Mouse (Mus musculus): ENCODE results near the gene Prr29. TPM values are rescaled to one million over a fixed set of nuclear protein-coding genes. Genes with fewer than 3 reads are reported as not detected.
"Not testable (repeated sequence)": the region's sequence is repeated elsewhere in the genome, so short reads cannot be mapped to it uniquely, and the experiment has no call there.

The Prr29 gene
- polyA plus RNA-seq, 1 experiment from 2014 or later, result not detected

DNA sequence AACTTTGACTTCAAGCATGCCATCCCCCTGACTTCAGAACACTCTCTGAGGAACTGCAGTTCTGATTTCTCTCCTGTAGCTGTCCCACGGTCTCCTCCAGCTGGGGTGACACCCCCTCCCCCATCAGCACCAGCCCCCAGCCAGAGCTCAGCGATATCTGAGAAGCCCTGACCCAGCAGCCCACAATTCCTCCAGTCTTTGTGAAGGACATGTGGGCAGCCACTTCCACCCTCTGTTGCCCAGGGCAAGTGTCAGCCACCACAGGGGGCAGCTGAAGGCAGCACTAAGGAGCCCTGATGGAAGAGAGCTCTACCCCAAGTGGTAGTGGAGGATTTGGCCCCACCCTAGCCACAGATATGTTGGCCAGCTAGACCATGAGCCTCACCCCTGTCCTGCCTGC lies 31.2 kb upstream of the Prr29 start:
- Histone ChIP-seq H3K27me3 (replicated peaks) (0 out of 2 replicates have a peak, but pooled peaks cover 5% of the 10 kb centered on the region), H3K4me3 (no peak overlapping the region), H3K27ac (ENCODE audit: poor library complexity, severe bottlenecking) (no peak overlapping the region), H3K9me3 (replicated peaks) (no peaks in the 10 kb centered on the region), H3K9ac (no peak overlapping the region), H3K4me1 (replicated peaks) (peaks cover 27% of the 10 kb centered on the region), H3K4me2 (no peak overlapping the region), H3K36me3 (no peaks in the 10 kb centered on the region)
- WGBS, result 7% methylated on average over 2 of the region's 2 CpGs
- ATAC-seq (ENCODE audit: insufficient number of reproducible peaks, low FRiP score), result no peak

DNA sequence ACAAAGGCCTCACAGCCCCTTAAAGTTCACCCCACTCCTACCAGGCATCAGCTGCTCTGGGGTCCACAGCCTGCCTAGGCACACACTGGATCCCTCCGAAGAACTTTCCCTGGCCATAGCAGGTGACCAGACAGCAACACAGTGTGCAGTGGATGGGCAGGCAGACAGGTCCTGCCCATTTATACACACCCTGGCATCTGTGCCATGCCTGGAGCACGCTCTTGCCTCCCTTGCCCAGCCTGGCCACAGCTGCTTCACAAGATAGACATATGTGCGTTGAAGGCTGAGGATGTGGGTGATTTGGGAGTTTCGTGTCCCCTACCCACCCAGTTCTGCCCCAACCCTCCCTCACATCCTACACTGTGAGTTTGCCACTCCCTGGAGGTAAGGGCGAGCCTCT lies 27.2 kb upstream of the Prr29 start:
- Histone ChIP-seq H3K36me3 (no peaks in the 10 kb centered on the region), H3K9me3 (replicated peaks) (no peaks in the 10 kb centered on the region), H3K27me3 (replicated peaks) (0 out of 2 replicates have a peak, but pooled peaks cover 5% of the 10 kb centered on the region), H3K4me1 (replicated peaks) (peaks cover 15% of the 10 kb centered on the region), H3K27ac (ENCODE audit: poor library complexity, severe bottlenecking) (no peak overlapping the region), H3K9ac (no peak overlapping the region), H3K4me2 (no peak overlapping the region), H3K4me3 (no peak overlapping the region)
- 76% methylated on average over 5 of the region's 5 CpGs for WGBS
- ATAC-seq (ENCODE audit: insufficient number of reproducible peaks, low FRiP score), result no peak

DNA sequence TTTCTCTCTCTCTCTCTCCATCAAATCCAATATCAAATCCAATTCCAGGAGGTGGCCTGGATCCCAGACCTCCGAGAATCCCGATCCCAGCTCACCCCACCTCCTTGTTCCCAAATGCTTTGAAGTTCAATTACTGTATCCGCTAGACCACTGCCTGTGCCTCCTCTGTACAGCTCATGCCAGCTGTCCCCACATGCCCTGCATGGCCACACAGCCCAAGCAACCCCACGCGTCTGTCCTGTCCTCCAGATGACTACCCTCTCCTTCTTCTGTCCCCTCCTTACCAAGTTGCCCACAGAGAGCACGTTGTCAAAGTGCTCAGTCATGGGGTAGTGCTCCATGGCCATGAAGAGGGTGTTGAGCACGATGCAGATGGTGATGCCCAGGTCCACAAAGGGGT lies 26.4 kb upstream of the Prr29 start:
- Histone ChIP-seq H3K27ac (ENCODE audit: poor library complexity, severe bottlenecking) (no peak overlapping the region), H3K36me3 (no peaks in the 10 kb centered on the region), H3K4me2 (no peak overlapping the region), H3K9me3 (replicated peaks) (no peaks in the 10 kb centered on the region), H3K4me3 (no peak overlapping the region), H3K4me1 (replicated peaks) (peaks cover 12% of the 10 kb centered on the region), H3K27me3 (replicated peaks) (0 out of 2 replicates have a peak, but pooled peaks cover 5% of the 10 kb centered on the region), H3K9ac (no peak overlapping the region)
- WGBS, result 76% methylated on average over 7 of the region's 7 CpGs
- no peak for ATAC-seq (ENCODE audit: insufficient number of reproducible peaks, low FRiP score)

DNA sequence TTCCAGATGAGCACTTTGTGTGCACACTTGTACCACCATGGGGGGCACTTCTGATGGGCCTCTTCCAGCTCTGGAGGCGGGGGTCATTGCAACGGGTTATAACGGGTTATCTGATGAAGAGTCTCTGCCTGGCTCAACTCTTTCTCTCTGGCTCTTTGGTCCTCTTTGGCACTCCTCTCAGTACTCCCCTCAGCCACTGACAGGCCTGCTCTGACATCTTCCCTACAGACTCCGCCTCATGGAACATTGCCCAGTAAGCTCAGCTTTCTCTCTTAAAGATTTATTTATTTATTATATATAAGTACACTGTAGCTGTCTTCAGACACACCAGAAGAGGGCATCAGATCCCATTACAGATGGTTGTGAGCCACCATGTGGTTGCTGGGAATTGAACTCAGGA lies 25.9 kb upstream of the Prr29 start:
- not testable (repeated sequence) for H3K36me3 ChIP-seq; H3K4me3 ChIP-seq; H3K4me2 ChIP-seq; H3K4me1 ChIP-seq (replicated peaks); H3K27me3 ChIP-seq (replicated peaks); H3K9me3 ChIP-seq (replicated peaks); H3K27ac ChIP-seq (ENCODE audit: poor library complexity, severe bottlenecking); ATAC-seq (ENCODE audit: insufficient number of reproducible peaks, low FRiP score); H3K9ac ChIP-seq
- WGBS, result 80% methylated on average over 4 of the region's 4 CpGs

DNA sequence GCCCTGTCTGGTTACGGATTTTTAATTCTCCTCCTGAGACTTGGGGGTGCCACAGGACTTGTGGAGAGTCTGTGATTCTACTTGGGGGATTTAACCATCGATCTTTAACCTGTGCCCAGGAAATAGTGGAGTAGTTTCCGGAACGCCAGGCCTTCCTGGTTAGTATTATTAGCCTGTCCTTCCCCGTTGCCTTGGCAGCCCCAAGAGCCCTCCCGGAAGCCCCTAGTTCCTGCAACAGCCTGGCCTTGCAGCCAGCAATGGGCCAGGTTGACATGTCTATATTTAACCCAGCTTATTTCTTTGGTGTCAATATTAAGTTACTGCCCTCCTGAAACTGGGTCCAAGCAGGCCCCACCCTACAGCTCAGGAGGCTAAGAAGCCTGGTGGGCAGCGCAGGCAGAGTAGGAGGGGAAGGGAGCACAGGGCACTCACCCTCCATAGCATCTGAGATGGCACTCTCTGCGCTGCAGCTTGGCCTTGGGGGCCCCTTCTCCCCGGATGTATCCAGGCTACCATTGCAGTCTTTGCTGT lies 24.2 kb upstream of the Prr29 start:
- H3K9ac ChIP-seq, result no peak overlapping the region
- H3K4me3 ChIP-seq, result no peak overlapping the region
- ATAC-seq (ENCODE audit: insufficient number of reproducible peaks, low FRiP score), result no peak
- no peaks in the 10 kb centered on the region for H3K9me3 ChIP-seq (replicated peaks)
- 0 out of 2 replicates have a peak, but pooled peaks cover 5% of the 10 kb centered on the region for H3K27me3 ChIP-seq (replicated peaks)
- 64% methylated on average over 9 of the region's 9 CpGs for WGBS
- H3K4me2 ChIP-seq, result no peak overlapping the region
- no peak overlapping the region for H3K27ac ChIP-seq (ENCODE audit: poor library complexity, severe bottlenecking)
- H3K4me1 ChIP-seq (replicated peaks), result peaks cover 9% of the 10 kb centered on the region
- H3K36me3 ChIP-seq, result no peaks in the 10 kb centered on the region

DNA sequence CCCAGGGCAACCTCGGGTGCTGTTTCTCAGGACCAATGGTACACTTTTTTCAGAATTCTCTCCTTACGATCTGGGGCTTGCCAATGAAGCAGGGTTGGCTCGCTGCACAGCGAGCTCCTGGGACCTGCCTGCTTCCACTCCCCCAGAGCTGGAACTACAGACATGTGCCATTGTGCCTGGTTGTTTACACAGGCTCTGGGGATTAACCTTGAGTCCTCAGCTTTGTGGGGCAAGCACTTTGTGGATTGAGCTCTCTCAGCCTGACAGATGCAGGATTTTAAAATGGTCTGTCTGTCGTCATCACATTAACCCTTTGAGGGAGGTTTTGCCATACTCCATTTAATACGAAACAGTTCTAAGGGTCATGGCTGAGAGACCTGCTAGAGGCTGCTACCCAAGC lies 20.4 kb upstream of the Prr29 start:
- no peak for ATAC-seq (ENCODE audit: insufficient number of reproducible peaks, low FRiP score)
- Histone ChIP-seq H3K4me1 (replicated peaks) (peaks cover 9% of the 10 kb centered on the region), H3K9me3 (replicated peaks) (no peaks in the 10 kb centered on the region), H3K9ac (no peak overlapping the region), H3K4me2 (no peak overlapping the region), H3K27ac (ENCODE audit: poor library complexity, severe bottlenecking) (no peak overlapping the region; the same call in 1 of the 2 replicates), H3K4me3 (no peak overlapping the region), H3K27me3 (replicated peaks) (0 out of 2 replicates have a peak, but pooled peaks cover 3% of the 10 kb centered on the region), H3K36me3 (no peaks in the 10 kb centered on the region)
- 39% methylated on average over 6 of the region's 6 CpGs for WGBS

DNA sequence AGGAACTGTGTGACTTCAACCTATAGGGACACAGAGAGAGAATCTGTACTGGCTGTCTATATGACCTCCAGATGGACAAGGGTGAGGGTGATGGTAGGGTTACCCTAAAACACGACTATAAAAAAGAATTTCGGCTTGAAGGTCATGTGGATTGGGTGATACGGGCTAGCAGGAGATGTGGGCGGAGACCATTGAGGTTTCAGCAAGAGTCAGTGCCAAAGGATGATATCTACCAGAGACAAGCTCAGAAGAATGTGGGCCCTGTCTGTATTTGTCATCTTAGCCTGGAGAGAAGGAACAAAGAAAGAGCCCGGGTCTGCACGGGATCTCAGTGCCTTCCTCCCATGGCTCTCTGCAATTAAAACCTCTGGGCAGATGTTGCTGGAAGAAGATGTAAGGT lies 15.5 kb upstream of the Prr29 start:
- H3K4me3 ChIP-seq, result no peak overlapping the region
- no peaks in the 10 kb centered on the region for H3K36me3 ChIP-seq
- H3K27me3 ChIP-seq (replicated peaks), result peaks cover 3% of the 10 kb centered on the region; the same call in 1 of the 2 replicates
- WGBS, result 74% methylated on average over 6 of the region's 6 CpGs
- no peaks in the 10 kb centered on the region for H3K9me3 ChIP-seq (replicated peaks)
- ATAC-seq (ENCODE audit: insufficient number of reproducible peaks, low FRiP score), result no peak
- no peak overlapping the region for H3K9ac ChIP-seq
- H3K4me1 ChIP-seq (replicated peaks), result peaks cover 11% of the 10 kb centered on the region
- H3K4me2 ChIP-seq, result no peak overlapping the region
- no peak overlapping the region for H3K27ac ChIP-seq (ENCODE audit: poor library complexity, severe bottlenecking)

DNA sequence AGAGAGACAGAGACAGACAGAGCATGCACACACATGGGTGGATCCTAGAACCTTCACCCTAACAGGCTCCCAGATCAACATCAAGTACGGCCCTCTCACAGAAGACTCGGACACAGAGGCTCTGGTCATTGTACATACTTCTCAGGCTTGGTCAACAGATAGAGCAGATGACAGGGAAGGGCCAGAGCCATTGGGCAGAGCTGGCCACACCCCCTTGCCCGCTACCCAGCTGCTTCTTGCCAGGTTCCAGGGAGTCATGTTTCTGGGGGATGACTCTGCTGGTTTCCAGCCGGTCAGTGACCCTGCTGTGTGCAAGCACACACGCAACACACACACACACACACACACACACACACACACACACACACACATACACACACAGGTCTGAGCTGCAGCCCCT lies 14.4 kb upstream of the Prr29 start:
- 44% methylated on average over 5 of the region's 5 CpGs for WGBS
- no peak overlapping the region for H3K9ac ChIP-seq
- no peak overlapping the region for H3K4me2 ChIP-seq
- no peak; the same call in 1 of the 2 replicates for ATAC-seq (ENCODE audit: insufficient number of reproducible peaks, low FRiP score)
- H3K27me3 ChIP-seq (replicated peaks), result peaks cover 3% of the 10 kb centered on the region; the same call in 1 of the 2 replicates
- no peaks in the 10 kb centered on the region for H3K36me3 ChIP-seq
- H3K4me1 ChIP-seq (replicated peaks), result peaks cover 15% of the 10 kb centered on the region
- H3K9me3 ChIP-seq (replicated peaks), result no peaks in the 10 kb centered on the region
- H3K4me3 ChIP-seq, result no peak overlapping the region
- H3K27ac ChIP-seq (ENCODE audit: poor library complexity, severe bottlenecking), result no peak overlapping the region

DNA sequence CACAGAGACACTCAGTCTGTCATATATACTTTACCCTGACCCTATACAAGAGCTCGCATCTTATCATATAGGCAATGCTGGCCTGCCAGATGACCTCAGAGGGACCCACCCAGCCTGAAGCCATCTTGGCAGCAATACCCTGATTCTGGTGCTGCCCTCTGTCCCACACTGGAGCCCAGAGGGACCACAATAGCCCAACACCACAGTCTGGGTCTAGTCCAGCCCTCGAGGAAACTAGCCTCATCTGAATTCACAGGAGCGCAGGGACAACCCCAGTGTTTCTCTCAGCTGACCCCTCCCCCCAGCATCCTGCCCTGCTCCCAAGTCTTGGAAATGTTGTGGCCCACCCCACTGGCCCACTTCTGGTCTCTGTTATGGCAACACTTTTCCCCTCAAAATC lies 14.0 kb upstream of the Prr29 start:
- Histone ChIP-seq H3K9ac (no peak overlapping the region), H3K36me3 (no peaks in the 10 kb centered on the region), H3K4me3 (no peak overlapping the region), H3K4me2 (no peak overlapping the region), H3K27me3 (replicated peaks) (peaks cover 3% of the 10 kb centered on the region; the same call in 1 of the 2 replicates), H3K27ac (ENCODE audit: poor library complexity, severe bottlenecking) (no peak overlapping the region), H3K4me1 (replicated peaks) (peaks cover 17% of the 10 kb centered on the region), H3K9me3 (replicated peaks) (no peaks in the 10 kb centered on the region)
- no peak for ATAC-seq (ENCODE audit: insufficient number of reproducible peaks, low FRiP score)
- 59% methylated on average over 3 of the region's 3 CpGs for WGBS

DNA sequence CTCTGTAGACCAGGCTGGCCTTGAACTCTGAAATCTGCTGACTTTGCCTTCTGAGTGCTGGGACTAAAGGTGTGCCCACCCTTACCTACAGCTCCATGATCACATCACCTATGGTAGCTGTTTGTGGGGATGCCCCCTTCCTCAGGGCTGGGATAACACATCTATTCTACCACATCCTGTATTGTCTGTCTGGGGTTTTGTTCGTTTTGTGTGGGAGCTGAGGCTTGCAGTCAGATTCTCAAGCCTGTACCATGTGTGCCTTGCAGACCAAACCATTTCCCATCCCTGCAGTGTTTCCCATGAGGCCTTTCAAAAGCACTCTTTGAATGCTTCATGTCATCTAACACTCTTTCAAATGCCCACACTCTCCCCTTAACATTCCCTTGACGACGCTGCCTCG lies 13.3 kb upstream of the Prr29 start:
- no peaks in the 10 kb centered on the region for H3K9me3 ChIP-seq (replicated peaks)
- no peak for ATAC-seq (ENCODE audit: insufficient number of reproducible peaks, low FRiP score)
- H3K4me2 ChIP-seq, result no peak overlapping the region
- no peak overlapping the region for H3K9ac ChIP-seq
- no peak overlapping the region for H3K27ac ChIP-seq (ENCODE audit: poor library complexity, severe bottlenecking)
- no peaks in the 10 kb centered on the region for H3K36me3 ChIP-seq
- peaks cover 17% of the 10 kb centered on the region for H3K4me1 ChIP-seq (replicated peaks)
- H3K27me3 ChIP-seq (replicated peaks), result peaks cover 3% of the 10 kb centered on the region; the same call in 1 of the 2 replicates
- H3K4me3 ChIP-seq, result no peak overlapping the region
- WGBS, result 53% methylated on average over 4 of the region's 4 CpGs

DNA sequence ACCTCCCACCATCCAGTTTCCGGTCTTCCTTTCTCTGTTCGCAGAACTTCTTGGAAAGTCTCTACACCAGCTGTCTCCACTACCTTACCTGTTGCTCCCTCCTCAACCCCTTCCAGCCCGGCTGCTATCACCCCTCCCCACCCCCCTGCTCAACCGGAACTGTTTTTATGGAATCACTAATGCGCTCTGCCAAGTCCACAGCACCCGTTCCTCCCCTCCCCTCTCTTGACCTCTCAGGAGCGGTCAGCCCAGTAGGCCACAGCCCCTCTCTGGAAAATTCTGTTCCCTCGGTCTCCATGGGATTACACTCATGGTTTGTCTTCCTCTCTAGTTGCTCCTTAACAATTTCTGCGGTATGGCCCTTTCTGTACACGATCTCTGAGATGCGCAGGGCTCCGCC lies 12.1 kb upstream of the Prr29 start, which contains the start of gene Scn4a:
Gene Scn4a, minus strand, starts transcription at position 101 of the 400 bp plus-strand sequence.
- ATAC-seq (ENCODE audit: insufficient number of reproducible peaks, low FRiP score), result no peak
- Histone ChIP-seq H3K4me1 (replicated peaks) (peaks cover 17% of the 10 kb centered on the region), H3K27me3 (replicated peaks) (peaks cover 2% of the 10 kb centered on the region; the same call in 1 of the 2 replicates), H3K36me3 (no peaks in the 10 kb centered on the region), H3K9ac (no peak within 1 kb of the TSS), H3K4me2 (no peak within 1 kb of the TSS), H3K27ac (ENCODE audit: poor library complexity, severe bottlenecking) (no peak within 1 kb of the TSS), H3K4me3 (no peak within 1 kb of the TSS), H3K9me3 (replicated peaks) (no peaks in the 10 kb centered on the region)
- WGBS, result 77% methylated on average over 12 of the region's 12 CpGs

DNA sequence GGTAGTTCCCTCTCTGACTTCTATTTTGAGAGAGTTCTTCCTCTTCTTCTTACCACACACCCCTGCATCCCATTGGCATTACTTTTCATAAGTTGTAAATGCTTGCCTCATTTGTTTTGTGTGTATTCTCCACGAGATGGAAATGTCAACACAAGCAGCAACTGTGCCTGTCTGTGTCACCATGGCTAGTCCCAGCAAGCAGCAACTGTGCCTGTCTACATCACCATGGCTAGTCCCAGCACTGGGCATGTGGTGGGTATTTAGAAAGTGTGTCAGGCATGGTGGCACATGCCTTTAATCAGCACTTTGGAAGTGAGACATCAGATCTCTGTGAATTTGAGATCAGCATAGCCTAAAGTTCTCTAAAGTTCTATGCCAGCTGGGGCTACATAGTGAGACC lies 11.1 kb upstream of the Prr29 start:
- Histone ChIP-seq H3K27ac (ENCODE audit: poor library complexity, severe bottlenecking) (no peak overlapping the region), H3K9me3 (replicated peaks) (no peaks in the 10 kb centered on the region), H3K36me3 (no peaks in the 10 kb centered on the region), H3K9ac (no peak overlapping the region), H3K27me3 (replicated peaks) (no peaks in the 10 kb centered on the region; the same call in 1 of the 2 replicates), H3K4me1 (replicated peaks) (peaks cover 17% of the 10 kb centered on the region), H3K4me3 (no peak overlapping the region), H3K4me2 (no peak overlapping the region)
- no peak for ATAC-seq (ENCODE audit: insufficient number of reproducible peaks, low FRiP score)
- 54% methylated on average over 1 of the region's 1 CpGs for WGBS
